Mouse (Mus musculus): ENCODE results near the gene Arv1.

GRCm38 (mm10) chr8:124681792-124682157 lies 40.2 kb upstream of the Arv1 start:
- no peak for TF ChIP-seq CHD1 (IDR thresholded peaks at IDR 0.05; ENCODE audit: low read depth, low read length)
- TF ChIP-seq HCFC1 (IDR thresholded peaks at IDR 0.05; ENCODE audit: low read depth, low read length) = no peak
- no peak for TF ChIP-seq CTCF (IDR thresholded peaks at IDR 0.05 in 2 of 3, conservative IDR thresholded peaks at IDR 0.05 in 1 of 3; ENCODE audit: control insufficient read depth in 1 of 3, insufficient read depth in 1 of 3, low read depth in 2 of 3, low read length in 3 of 3, poor library complexity in 1 of 3, severe bottlenecking in 1 of 3)
- TF ChIP-seq MAZ (IDR thresholded peaks at IDR 0.05; ENCODE audit: low read depth, low read length) = no peak
- no peak for TF ChIP-seq POLR2A (IDR thresholded peaks at IDR 0.05; ENCODE audit: control insufficient read depth in 1 of 2, insufficient read depth in 1 of 2, low read depth in 1 of 2, low read length in 2 of 2, poor library complexity in 1 of 2)
- no peak for TF ChIP-seq ELF1 (IDR thresholded peaks at IDR 0.05; ENCODE audit: low read depth, low read length)
- no peak for TF ChIP-seq GABPA (IDR thresholded peaks at IDR 0.05; ENCODE audit: low read depth, low read length)
- TF ChIP-seq EP300 (IDR thresholded peaks at IDR 0.05; ENCODE audit: low read depth in 1 of 2, low read length in 2 of 2) = no peak

All from MEL (cell line).